Mouse (Mus musculus): ENCODE data around the gene Tenm2.
A peak's percentile ranks its signal among the peaks of the same experiment; 100 is the strongest.

The Tenm2 gene

GRCm38 (mm10) chr11:36169738-36170137 is 1066.0 kb downstream of the Tenm2 start:
- no peak for DNase-seq

- no peak for DNase-seq
Observed at GRCm38 (mm10) chr11:36168921-36169537, 1066.7 kb downstream of the Tenm2 start.

- no peak for DNase-seq
Observed at GRCm38 (mm10) chr11:36167766-36168318, 1067.9 kb downstream of the Tenm2 start.

GRCm38 (mm10) chr11:36163580-36163979 is 1072.2 kb downstream of the Tenm2 start:
- DNase-seq: no peak

GRCm38 (mm10) chr11:36161765-36162321 is 1073.9 kb downstream of the Tenm2 start:
- no peak for DNase-seq

- DNase-seq: no peak
Observed at GRCm38 (mm10) chr11:36153450-36153849, 1082.3 kb downstream of the Tenm2 start.

GRCm38 (mm10) chr11:36153011-36153410 is 1082.8 kb downstream of the Tenm2 start:
- DNase-seq: no peak

- no peak for DNase-seq
Observed at GRCm38 (mm10) chr11:36152226-36152625, 1083.5 kb downstream of the Tenm2 start.

GRCm38 (mm10) chr11:36149092-36149491 is 1086.7 kb downstream of the Tenm2 start:
- DNase-seq: no peak

- DNase-seq: no peak
Observed at GRCm38 (mm10) chr11:36145057-36145456, 1090.7 kb downstream of the Tenm2 start.

GRCm38 (mm10) chr11:36140411-36140810 is 1095.4 kb downstream of the Tenm2 start:
- DNase-seq: no peak

GRCm38 (mm10) chr11:36139521-36139920 is 1096.2 kb downstream of the Tenm2 start:
- no peak for DNase-seq

- DNase-seq: no peak
Observed at GRCm38 (mm10) chr11:36137840-36138239, 1097.9 kb downstream of the Tenm2 start.

- no peak for DNase-seq
Observed at GRCm38 (mm10) chr11:36137276-36137675, 1098.5 kb downstream of the Tenm2 start.

GRCm38 (mm10) chr11:36134645-36135044 is 1101.1 kb downstream of the Tenm2 start:
- DNase-seq: no peak

- no peak for DNase-seq
Observed at GRCm38 (mm10) chr11:36123275-36123674, 1112.5 kb downstream of the Tenm2 start.

GRCm38 (mm10) chr11:36121410-36121929 is 1114.3 kb downstream of the Tenm2 start:
- no peak for DNase-seq

GRCm38 (mm10) chr11:36120591-36121409 is 1115.0 kb downstream of the Tenm2 start:
- DNase-seq: no peak

- no peak for DNase-seq
Observed at GRCm38 (mm10) chr11:36113326-36113725, 1122.4 kb downstream of the Tenm2 start.

- peak; percentile 44 for DNase-seq
Observed at GRCm38 (mm10) chr11:36108970-36109731, 1126.6 kb downstream of the Tenm2 start.

- no peak for DNase-seq
Observed at GRCm38 (mm10) chr11:36107840-36108239, 1127.9 kb downstream of the Tenm2 start.

- no peak for DNase-seq
Observed at GRCm38 (mm10) chr11:36106639-36107038, 1129.1 kb downstream of the Tenm2 start.

GRCm38 (mm10) chr11:36103556-36103955 is 1132.2 kb downstream of the Tenm2 start:
- peak; percentile 40 for DNase-seq

All from kidney, adult 18-20 months (tissue).